Mouse (Mus musculus): ENCODE results near the gene Zfp354c. TPM values are rescaled to one million over a fixed set of nuclear protein-coding genes. Genes with fewer than 3 reads are reported as not detected.

The Zfp354c gene
- polyA plus RNA-seq, 1 experiment from 2014 or later = 69.8 TPM

Other genes starting within 250 kb of the Zfp354c start
- gene Adamts2, start 225.6 kb downstream of the Zfp354c start, polyA plus RNA-seq (2015; fragmentation: Nextera tagmentation; extraction: Ambion mirVana) = 3.4 and 4.5 TPM in 2 replicates
- gene Zfp879, start 13.8 kb upstream of the Zfp354c start, polyA plus RNA-seq (2015; fragmentation: Nextera tagmentation; extraction: Ambion mirVana) = 1.9 and 2.4 TPM in 2 replicates
- gene Grm6, start 23.0 kb upstream of the Zfp354c start, polyA plus RNA-seq (2015; fragmentation: Nextera tagmentation; extraction: Ambion mirVana) = not detected in 2 replicates
- gene Zfp454, start 59.9 kb upstream of the Zfp354c start, polyA plus RNA-seq (2015; fragmentation: Nextera tagmentation; extraction: Ambion mirVana) = 17.4 and 18.8 TPM in 2 replicates
- 54.2 and 54.9 TPM in 2 replicates for gene Zfp2, start 88.4 kb upstream of the Zfp354c start, polyA plus RNA-seq (2015; fragmentation: Nextera tagmentation; extraction: Ambion mirVana)
- 3.9 and 4.4 TPM in 2 replicates for gene Zfp354b, start 103.9 kb upstream of the Zfp354c start, polyA plus RNA-seq (2015; fragmentation: Nextera tagmentation; extraction: Ambion mirVana)
- not detected in 2 replicates for gene 4933414I15Rik, start 116.0 kb upstream of the Zfp354c start, polyA plus RNA-seq (2015; fragmentation: Nextera tagmentation; extraction: Ambion mirVana)
- gene Prop1, start 126.0 kb upstream of the Zfp354c start, polyA plus RNA-seq (2015; fragmentation: Nextera tagmentation; extraction: Ambion mirVana) = not detected in 2 replicates
- gene Olfr1378, start 138.8 kb upstream of the Zfp354c start, polyA plus RNA-seq (2015; fragmentation: Nextera tagmentation; extraction: Ambion mirVana) = not detected in 2 replicates
- gene Olfr1377, start 154.2 kb upstream of the Zfp354c start, polyA plus RNA-seq (2015; fragmentation: Nextera tagmentation; extraction: Ambion mirVana) = not detected in 2 replicates
- gene Olfr51, start 175.9 kb upstream of the Zfp354c start, polyA plus RNA-seq (2015; fragmentation: Nextera tagmentation; extraction: Ambion mirVana) = not detected in 2 replicates
- not detected in 2 replicates for gene Olfr54, start 186.5 kb upstream of the Zfp354c start, polyA plus RNA-seq (2015; fragmentation: Nextera tagmentation; extraction: Ambion mirVana)
- gene Olfr1375, start 220.4 kb upstream of the Zfp354c start, polyA plus RNA-seq (2015; fragmentation: Nextera tagmentation; extraction: Ambion mirVana) = not detected in 2 replicates
- gene Zfp354a, start 231.5 kb upstream of the Zfp354c start, polyA plus RNA-seq (2015; fragmentation: Nextera tagmentation; extraction: Ambion mirVana) = 14.7 and 16.0 TPM in 2 replicates